Mouse (Mus musculus) liver, embryonic 14.5 days (tissue): Measurements from ENCODE around the gene Actl9. TPM values are rescaled to one million over a fixed set of nuclear protein-coding genes. Genes with fewer than 3 reads are reported as not detected.

Experiments used
- ATAC-seq: fragments of 200-750 bp; cut with Nextera tagmentation; 2 replicates; pipeline ENCODE4 v1.8.0; 2017; ENCODE audit warnings: moderate number of reproducible peaks, mild to moderate bottlenecking, moderate library complexity; ENCODE audit not compliant: insufficient read depth
- DNase-seq, 3 experiments: peaks; one replicate each; pipeline ENCODE4 v3.0.0-alpha.2; 2012 to 2013; ENCODE audit warnings: low read depth in 3 of 3, low spot score in 3 of 3
- H3K27ac ChIP-seq: fragments of 300-500 bp; sonication (generic); 2 replicates; pipeline ENCODE4 v1.5.1; 2014; ENCODE audit warnings: moderate library complexity, mild to moderate bottlenecking, control low read depth, inconsistent platforms
- H3K27me3 ChIP-seq: fragments of 300-500 bp; sonication (generic); 2 replicates; pipeline ENCODE4 v1.6.1; 2014; ENCODE audit warnings: mild to moderate bottlenecking, low read length, moderate library complexity; ENCODE audit not compliant: control insufficient read depth, insufficient read depth
- H3K36me3 ChIP-seq: fragments of 300-500 bp; sonication (generic); replicated peaks from 2 replicates; pipeline ENCODE4 v1.6.1; 2014; ENCODE audit warnings: low read depth; ENCODE audit not compliant: control insufficient read depth, insufficient read depth
- H3K4me1 ChIP-seq, 2 experiments: fragments of 200-500 bp in 1 of 2; fragments of 300-500 bp in 1 of 2; sonication (generic) in 1 of 2; replicated peaks; 2 replicates each; pipeline ENCODE4 v1.6.1; 2012 to 2014; ENCODE audit warnings: antibody characterized with exemption in 1 of 2, inconsistent platforms in 1 of 2, low read length in 1 of 2; ENCODE audit not compliant: control insufficient read depth in 2 of 2, insufficient read depth in 2 of 2
- H3K4me2 ChIP-seq: fragments of 300-500 bp; sonication (generic); 2 replicates; pipeline ENCODE4 v1.6.1; 2014; ENCODE audit warnings: low read depth, mild to moderate bottlenecking, control low read depth, moderate library complexity
- H3K4me3 ChIP-seq, 2 experiments: fragments of 200-500 bp in 1 of 2; fragments of 300-500 bp in 1 of 2; sonication (generic) in 1 of 2; 2 replicates each; pipeline ENCODE4 v1.5.1; 2012 to 2014; ENCODE audit warnings: low read depth in 2 of 2, low read length in 2 of 2, mild to moderate bottlenecking in 2 of 2, control low read depth in 1 of 2, inconsistent platforms in 1 of 2, moderate library complexity in 1 of 2; ENCODE audit not compliant: insufficient read depth in 1 of 2
- H3K9ac ChIP-seq: fragments of 300-500 bp; sonication (generic); replicated peaks from 2 replicates; pipeline ENCODE4 v1.6.1; 2014; ENCODE audit warnings: mild to moderate bottlenecking, control low read depth, moderate library complexity
- H3K9me3 ChIP-seq: fragments of 300-500 bp; sonication (generic); 2 replicates; pipeline ENCODE4 v1.6.1; 2016; ENCODE audit warnings: low read length, mixed read lengths; ENCODE audit not compliant: control insufficient read depth
- CTCF ChIP-seq: IDR thresholded peaks from 2 replicates; pipeline ENCODE4 v1.5.1; 2016; ENCODE audit warnings: antibody characterized with exemption, low read depth, control low read depth
- EP300 ChIP-seq: IDR thresholded peaks from 2 replicates; pipeline ENCODE4 v1.6.1; 2016; ENCODE audit warnings: antibody characterized with exemption, low read depth
- WGBS: fragments of 180-500 bp; shearing (Covaris S2); extraction: QIAGEN DNeasy Blood & Tissue Kit; methylation state at CpG from one replicate; pipeline ENCODE4 v1.1.7; 2014; ENCODE audit not compliant: insufficient replicate concordance; 5-methylcytosine and 5-hydroxymethylcytosine counted together
- polyA plus RNA-seq, 2 experiments: library from polyadenylated mRNA; depleted of rRNA in 1 of 2; stranded (reverse) in 1 of 2; unstranded in 1 of 2; fragments of >200 nt; fragmentation: Nextera tagmentation in 1 of 2; extraction: Ambion mirVana in 1 of 2; gene quantifications; 2 replicates each; pipeline versions ENCODE4 v1.2.1 to v1.2.3; 2012 to 2014

Gene Actl9
- polyA plus RNA-seq, 2 experiments = 0.02 TPM; not detected in 1

GRCm38 (mm10) chr17:33439148-33439547, 6.5 kb downstream of the Actl9 start:
- WGBS = 53% methylated on average over 1 of the region's 1 CpGs
- Histone ChIP-seq H3K27ac (no peak overlapping the region), H3K4me3 (no peak overlapping the region), H3K9me3 (no peaks in the 10 kb centered on the region), H3K9ac (no peak overlapping the region), H3K4me2 (no peak overlapping the region), H3K36me3 (no peaks in the 10 kb centered on the region), H3K4me1 (peaks cover 0 to 10% of the 10 kb centered on the region in 2 experiments; a peak in 2 of 4 replicates), H3K27me3 (no peaks in the 10 kb centered on the region)
- DNase-seq (peak; percentile 54 to 57 (median 57)), ATAC-seq (no peak)
- TF ChIP-seq EP300 (no peak), CTCF (peak; percentile 70)

- Histone ChIP-seq H3K9ac (no peak overlapping the region), H3K36me3 (no peaks in the 10 kb centered on the region), H3K27me3 (no peaks in the 10 kb centered on the region), H3K4me2 (no peak overlapping the region), H3K4me1 (peaks cover 0 to 10% of the 10 kb centered on the region in 2 experiments; a peak in 2 of 4 replicates), H3K27ac (no peak overlapping the region), H3K9me3 (no peaks in the 10 kb centered on the region), H3K4me3 (no peak overlapping the region)
- DNase-seq = no peak
- ATAC-seq = no peak
- WGBS = 39% methylated on average over 5 of the region's 5 CpGs
- no peak for TF ChIP-seq CTCF
- no peak for TF ChIP-seq EP300
These were observed 7.2 kb downstream of the Actl9 start for GRCm38 (mm10) chr17:33439922-33440321.

GRCm38 (mm10) chr17:33441159-33441558, 8.5 kb downstream of the Actl9 start:
- Histone ChIP-seq H3K4me2 (no peak overlapping the region), H3K27ac (no peak overlapping the region), H3K9me3 (no peaks in the 10 kb centered on the region), H3K27me3 (no peaks in the 10 kb centered on the region), H3K4me1 (peaks cover 0 to 10% of the 10 kb centered on the region in 2 experiments; a peak in 2 of 4 replicates), H3K9ac (no peak overlapping the region), H3K36me3 (no peaks in the 10 kb centered on the region), H3K4me3 (no peak overlapping the region)
- TF ChIP-seq EP300 (no peak), CTCF (no peak)
- no peak for DNase-seq
- no peak for ATAC-seq

GRCm38 (mm10) chr17:33456631-33457030, 23.9 kb downstream of the Actl9 start:
- Histone ChIP-seq H3K27ac (no peak overlapping the region), H3K9ac (no peak overlapping the region), H3K4me1 (no peaks in the 10 kb centered on the region), H3K4me3 (no peak overlapping the region), H3K9me3 (no peaks in the 10 kb centered on the region), H3K27me3 (no peaks in the 10 kb centered on the region), H3K36me3 (no peaks in the 10 kb centered on the region), H3K4me2 (no peak overlapping the region)
- DNase-seq (no peak), ATAC-seq (no peak)
- no peak for TF ChIP-seq EP300
- no peak for TF ChIP-seq CTCF
- WGBS = 52% methylated on average over 2 of the region's 2 CpGs

GRCm38 (mm10) chr17:33471206-33471605, 38.5 kb downstream of the Actl9 start:
- WGBS = 24% methylated on average over 6 of the region's 6 CpGs
- Histone ChIP-seq H3K9ac (no peak overlapping the region), H3K4me1 (no peaks in the 10 kb centered on the region), H3K27ac (no peak overlapping the region), H3K4me2 (no peak overlapping the region), H3K4me3 (no peak overlapping the region), H3K9me3 (no peaks in the 10 kb centered on the region), H3K36me3 (no peaks in the 10 kb centered on the region), H3K27me3 (no peaks in the 10 kb centered on the region)
- TF ChIP-seq EP300 (no peak), CTCF (no peak)
- ATAC-seq = no peak
- no peak for DNase-seq

Other genes with a start within 250 kb of the Actl9 start
- not detected in 2 replicates for gene Olfr239, start 241.6 kb upstream of the Actl9 start, polyA plus RNA-seq (2012; rRNA removed)
- gene Olfr239, start 241.6 kb upstream of the Actl9 start, polyA plus RNA-seq (2014; fragmentation: Nextera tagmentation; extraction: Ambion mirVana) = not detected in 2 replicates
- gene Olfr1564, start 211.2 kb upstream of the Actl9 start, polyA plus RNA-seq (2012; rRNA removed) = 0.01 and 0.03 TPM in 2 replicates
- gene Olfr1564, start 211.2 kb upstream of the Actl9 start, polyA plus RNA-seq (2014; fragmentation: Nextera tagmentation; extraction: Ambion mirVana) = not detected in 2 replicates
- 0.97 and 1.8 TPM in 2 replicates for gene Zfp955a, start 177.8 kb upstream of the Actl9 start, polyA plus RNA-seq (2012; rRNA removed)
- 4.4 TPM in 2 replicates for gene Zfp955a, start 177.8 kb upstream of the Actl9 start, polyA plus RNA-seq (2014; fragmentation: Nextera tagmentation; extraction: Ambion mirVana)
- gene Olfr63, start 168.2 kb upstream of the Actl9 start, polyA plus RNA-seq (2012; rRNA removed) = not detected in 2 replicates
- not detected in 2 replicates for gene Olfr63, start 168.2 kb upstream of the Actl9 start, polyA plus RNA-seq (2014; fragmentation: Nextera tagmentation; extraction: Ambion mirVana)
- 0.86 and 1.5 TPM in 2 replicates for gene Zfp955b, start 143.4 kb upstream of the Actl9 start, polyA plus RNA-seq (2012; rRNA removed)
- 1.4 and 1.6 TPM in 2 replicates for gene Zfp955b, start 143.4 kb upstream of the Actl9 start, polyA plus RNA-seq (2014; fragmentation: Nextera tagmentation; extraction: Ambion mirVana)
- gene Zfp81, start 74.0 kb upstream of the Actl9 start, polyA plus RNA-seq (2012; rRNA removed) = 1.3 and 1.8 TPM in 2 replicates
- 3.1 and 4.4 TPM in 2 replicates for gene Zfp81, start 74.0 kb upstream of the Actl9 start, polyA plus RNA-seq (2014; fragmentation: Nextera tagmentation; extraction: Ambion mirVana)
- 5.8 and 9.8 TPM in 2 replicates for gene Zfp101, start 38.3 kb upstream of the Actl9 start, polyA plus RNA-seq (2012; rRNA removed)
- 6.2 and 6.6 TPM in 2 replicates for gene Zfp101, start 38.3 kb upstream of the Actl9 start, polyA plus RNA-seq (2014; fragmentation: Nextera tagmentation; extraction: Ambion mirVana)
- gene Adamts10, start 91.3 kb downstream of the Actl9 start, polyA plus RNA-seq (2012; rRNA removed) = 7.3 and 8.6 TPM in 2 replicates
- 3.6 and 4.3 TPM in 2 replicates for gene Adamts10, start 91.3 kb downstream of the Actl9 start, polyA plus RNA-seq (2014; fragmentation: Nextera tagmentation; extraction: Ambion mirVana)
- 3.2 and 4.5 TPM in 2 replicates for gene Myo1f, start 122.8 kb downstream of the Actl9 start, polyA plus RNA-seq (2012; rRNA removed)
- 4.7 and 5.9 TPM in 2 replicates for gene Myo1f, start 122.8 kb downstream of the Actl9 start, polyA plus RNA-seq (2014; fragmentation: Nextera tagmentation; extraction: Ambion mirVana)
- 22.7 and 28.9 TPM in 2 replicates for gene Zfp414, start 196.2 kb downstream of the Actl9 start, polyA plus RNA-seq (2012; rRNA removed)
- gene Zfp414, start 196.2 kb downstream of the Actl9 start, polyA plus RNA-seq (2014; fragmentation: Nextera tagmentation; extraction: Ambion mirVana) = 24.6 and 26.5 TPM in 2 replicates
- gene Pram1, start 205.2 kb downstream of the Actl9 start, polyA plus RNA-seq (2012; rRNA removed) = 1.1 and 1.6 TPM in 2 replicates
- 1.6 and 2.8 TPM in 2 replicates for gene Pram1, start 205.2 kb downstream of the Actl9 start, polyA plus RNA-seq (2014; fragmentation: Nextera tagmentation; extraction: Ambion mirVana)